Mouse (Mus musculus) E14TG2a.4 (cell line): ENCODE data around the gene Msx3.

ENCODE experiments used
- CTCF ChIP-seq: conservative IDR thresholded peaks from 2 replicates; pipeline ENCODE4 v1.5.1; 2014; ENCODE audit warnings: low read length
- NANOG ChIP-seq: IDR thresholded peaks from 2 replicates; pipeline ENCODE4 v1.6.1; 2014; ENCODE audit warnings: borderline replicate concordance, low read length, mixed read lengths
- POU5F1 ChIP-seq: IDR thresholded peaks from 2 replicates; pipeline ENCODE4 v1.6.1; 2014; ENCODE audit warnings: low read length, borderline replicate concordance

GRCm38 (mm10) chr7:140060936-140061831, 12.3 kb upstream of the Msx3 start:
- TF ChIP-seq CTCF (no peak), NANOG (no peak), POU5F1 (peak; percentile 99)
